Mouse (Mus musculus) ES-E14 (cell line): Measurements from ENCODE around the gene Rec8.

ENCODE experiments used
- CHD2 ChIP-seq: IDR thresholded peaks from 2 replicates; pipeline ENCODE4 v1.6.1; 2014; ENCODE audit warnings: mild to moderate bottlenecking, low read depth, low read length, inconsistent platforms
- HCFC1 ChIP-seq: IDR thresholded peaks from 2 replicates; pipeline ENCODE4 v1.6.1; 2012; ENCODE audit warnings: low read length, inconsistent platforms, borderline replicate concordance; ENCODE audit not compliant: insufficient read depth
- MAFK ChIP-seq: IDR thresholded peaks from 2 replicates; pipeline ENCODE4 v1.6.1; 2014; ENCODE audit warnings: mild to moderate bottlenecking, low read depth, low read length, inconsistent platforms; ENCODE audit not compliant: insufficient read depth
- ZC3H11A ChIP-seq: IDR thresholded peaks from 2 replicates; pipeline ENCODE4 v1.6.1; 2012; ENCODE audit warnings: low read depth, mild to moderate bottlenecking, inconsistent platforms, low read length, borderline replicate concordance

- no peak for TF ChIP-seq HCFC1
- TF ChIP-seq CHD2, result no peak
- TF ChIP-seq ZC3H11A, result no peak
- TF ChIP-seq MAFK, result no peak
Measured at GRCm38 (mm10) chr14:55628077-55628827, 10.4 kb downstream of the Rec8 start.
